Mouse (Mus musculus): ENCODE results near the gene Nmd3.

GRCm38 (mm10) chr3:69760081-69760480, 38.3 kb downstream of the Nmd3 start:
- no peak for TF ChIP-seq CHD2 (IDR thresholded peaks at IDR 0.05; ENCODE audit: low read depth, low read length)
- no peak for TF ChIP-seq ZC3H11A (IDR thresholded peaks at IDR 0.05; ENCODE audit: borderline replicate concordance, low read depth, low read length)
- no peak for TF ChIP-seq MAFK (IDR thresholded peaks at IDR 0.05; ENCODE audit: insufficient read depth, low read depth, low read length)
- no peak for TF ChIP-seq HCFC1 (IDR thresholded peaks at IDR 0.05; ENCODE audit: borderline replicate concordance, insufficient read depth, low read length)
- no peak for TF ChIP-seq ZNF384 (IDR thresholded peaks at IDR 0.05; ENCODE audit: low read depth, low read length)

All from ES-E14 (cell line).